Mouse (Mus musculus): ENCODE results near the gene Ets1.

The Ets1 gene

GRCm38 (mm10) chr9:32610631-32611030, 25.4 kb upstream of the Ets1 start:
- Histone ChIP-seq H3K36me3 (ENCODE audit: control insufficient read depth, insufficient read depth, low read length, poor library complexity, severe bottlenecking) (no peaks in the 10 kb centered on the region), H3K27me3 (ENCODE audit: control insufficient read depth, insufficient read depth, low read length, poor library complexity, severe bottlenecking) (no peaks in the 10 kb centered on the region)
- peak; percentile 69 for DNase-seq (ENCODE audit: low read depth, low spot score)

GRCm38 (mm10) chr9:32611340-32611739, 24.7 kb upstream of the Ets1 start:
- no peak for DNase-seq (ENCODE audit: low read depth, low spot score)
- H3K36me3 ChIP-seq (ENCODE audit: control insufficient read depth, insufficient read depth, low read length, poor library complexity, severe bottlenecking): no peaks in the 10 kb centered on the region
- H3K27me3 ChIP-seq (ENCODE audit: control insufficient read depth, insufficient read depth, low read length, poor library complexity, severe bottlenecking): no peaks in the 10 kb centered on the region

DNA sequence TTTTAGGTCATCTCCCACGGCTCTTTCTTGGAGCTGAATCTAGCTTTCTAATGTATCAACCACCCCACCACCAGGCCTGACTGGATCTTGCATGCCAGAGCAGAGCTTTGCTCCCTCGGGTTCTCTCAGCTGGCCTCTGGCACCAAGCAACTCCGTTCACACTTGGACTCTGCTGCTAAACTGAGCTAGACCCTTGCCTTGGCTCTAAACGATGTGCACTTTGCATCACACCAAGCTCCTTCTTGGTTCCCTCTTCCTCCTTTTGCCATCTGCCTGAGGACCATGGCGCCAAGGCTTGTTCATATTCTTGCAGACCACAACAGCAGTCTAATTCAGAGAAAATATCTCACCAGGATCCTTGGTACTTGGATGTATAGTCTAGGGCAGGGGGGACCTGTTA, 23.6 kb upstream of the Ets1 start:
- DNase-seq (ENCODE audit: low read depth, low spot score): peak; percentile 53
- Histone ChIP-seq H3K27me3 (ENCODE audit: control insufficient read depth, insufficient read depth, low read length, poor library complexity, severe bottlenecking) (no peaks in the 10 kb centered on the region), H3K36me3 (ENCODE audit: control insufficient read depth, insufficient read depth, low read length, poor library complexity, severe bottlenecking) (no peaks in the 10 kb centered on the region)

GRCm38 (mm10) chr9:32612861-32613421, 23.1 kb upstream of the Ets1 start:
- no peaks in the 10 kb centered on the region for H3K36me3 ChIP-seq (ENCODE audit: control insufficient read depth, insufficient read depth, low read length, poor library complexity, severe bottlenecking)
- no peaks in the 10 kb centered on the region for H3K27me3 ChIP-seq (ENCODE audit: control insufficient read depth, insufficient read depth, low read length, poor library complexity, severe bottlenecking)
- DNase-seq (ENCODE audit: low read depth, low spot score): peak; percentile 89

- no peaks in the 10 kb centered on the region for H3K36me3 ChIP-seq (ENCODE audit: control insufficient read depth, insufficient read depth, low read length, poor library complexity, severe bottlenecking)
- DNase-seq (ENCODE audit: low read depth, low spot score): no peak
Measured at GRCm38 (mm10) chr9:32614191-32614590, 21.8 kb upstream of the Ets1 start.

GRCm38 (mm10) chr9:32615461-32615860, 20.6 kb upstream of the Ets1 start:
- no peak for DNase-seq (ENCODE audit: low read depth, low spot score)
- H3K27me3 ChIP-seq (ENCODE audit: control insufficient read depth, insufficient read depth, low read length, poor library complexity, severe bottlenecking): no peaks in the 10 kb centered on the region
- no peaks in the 10 kb centered on the region for H3K36me3 ChIP-seq (ENCODE audit: control insufficient read depth, insufficient read depth, low read length, poor library complexity, severe bottlenecking)

More at GRCm38 (mm10) chr9:32614191-32614590, 21.8 kb upstream of the Ets1 start:
- H3K27me3 ChIP-seq (ENCODE audit: control insufficient read depth, insufficient read depth, low read length, poor library complexity, severe bottlenecking): no peaks in the 10 kb centered on the region

GRCm38 (mm10) chr9:32615986-32616385, 20.0 kb upstream of the Ets1 start:
- H3K27me3 ChIP-seq (ENCODE audit: control insufficient read depth, insufficient read depth, low read length, poor library complexity, severe bottlenecking): no peaks in the 10 kb centered on the region
- peak; percentile 95 for DNase-seq (ENCODE audit: low read depth, low spot score)
- H3K36me3 ChIP-seq (ENCODE audit: control insufficient read depth, insufficient read depth, low read length, poor library complexity, severe bottlenecking): no peaks in the 10 kb centered on the region

DNA sequence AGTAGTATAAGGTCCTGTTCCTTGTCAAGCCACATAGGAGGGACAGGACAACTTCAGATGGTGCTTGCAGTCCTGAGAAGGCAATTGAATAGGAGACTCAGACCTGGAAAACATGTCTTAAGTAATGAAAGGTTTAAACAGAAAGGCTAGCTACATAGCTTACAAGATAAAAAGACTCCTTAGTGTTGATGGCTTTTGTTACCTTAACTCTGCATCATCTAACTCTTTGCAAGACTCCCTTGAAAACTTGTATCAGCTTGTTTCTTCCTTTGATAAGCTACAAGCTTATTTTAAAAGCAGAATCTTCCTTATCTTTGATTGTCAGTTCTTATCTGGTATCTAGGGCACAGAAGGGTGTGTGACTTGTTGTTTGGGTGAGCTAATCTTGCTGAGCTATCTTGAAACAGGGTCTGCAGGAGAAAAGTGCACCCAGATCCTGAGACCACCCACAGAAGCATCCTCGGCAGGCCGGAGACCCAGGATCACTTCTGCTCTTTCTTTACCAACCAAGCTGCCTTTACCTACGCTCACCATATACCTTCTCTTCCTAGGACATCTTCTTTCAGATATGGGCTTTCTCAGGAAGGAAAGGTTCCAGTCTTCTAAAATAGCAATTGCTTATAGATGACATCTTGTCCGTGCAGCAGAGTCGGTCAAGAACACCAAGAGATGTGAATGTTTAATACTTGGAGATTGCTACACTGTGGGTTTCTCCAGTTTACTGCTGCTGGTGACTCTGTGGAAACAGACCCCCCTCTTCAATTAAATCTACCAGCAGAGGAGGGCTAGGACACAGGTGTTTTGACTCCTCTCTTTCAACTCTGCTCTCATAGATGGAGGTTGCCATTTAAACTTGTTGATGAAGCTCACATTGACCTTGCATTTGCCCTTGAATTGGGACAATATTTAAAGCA, 19.2 kb upstream of the Ets1 start:
- no peaks in the 10 kb centered on the region for H3K36me3 ChIP-seq (ENCODE audit: control insufficient read depth, insufficient read depth, low read length, poor library complexity, severe bottlenecking)
- DNase-seq (ENCODE audit: low read depth, low spot score): no peak
- no peaks in the 10 kb centered on the region for H3K27me3 ChIP-seq (ENCODE audit: control insufficient read depth, insufficient read depth, low read length, poor library complexity, severe bottlenecking)

- H3K36me3 ChIP-seq (ENCODE audit: control insufficient read depth, insufficient read depth, low read length, poor library complexity, severe bottlenecking): no peaks in the 10 kb centered on the region
- peak; percentile 97 for DNase-seq (ENCODE audit: low read depth, low spot score)
- H3K27me3 ChIP-seq (ENCODE audit: control insufficient read depth, insufficient read depth, low read length, poor library complexity, severe bottlenecking): no peaks in the 10 kb centered on the region
Measured at GRCm38 (mm10) chr9:32617430-32617768, 18.6 kb upstream of the Ets1 start.

GRCm38 (mm10) chr9:32618544-32619120, 17.4 kb upstream of the Ets1 start:
- Histone ChIP-seq H3K27me3 (ENCODE audit: control insufficient read depth, insufficient read depth, low read length, poor library complexity, severe bottlenecking) (no peaks in the 10 kb centered on the region), H3K36me3 (ENCODE audit: control insufficient read depth, insufficient read depth, low read length, poor library complexity, severe bottlenecking) (no peaks in the 10 kb centered on the region)
- DNase-seq (ENCODE audit: low read depth, low spot score): no peak

- H3K36me3 ChIP-seq (ENCODE audit: control insufficient read depth, insufficient read depth, low read length, poor library complexity, severe bottlenecking): no peaks in the 10 kb centered on the region
- DNase-seq (ENCODE audit: low read depth, low spot score): no peak
- no peaks in the 10 kb centered on the region for H3K27me3 ChIP-seq (ENCODE audit: control insufficient read depth, insufficient read depth, low read length, poor library complexity, severe bottlenecking)
Measured at GRCm38 (mm10) chr9:32619661-32620060, 16.4 kb upstream of the Ets1 start.

DNA sequence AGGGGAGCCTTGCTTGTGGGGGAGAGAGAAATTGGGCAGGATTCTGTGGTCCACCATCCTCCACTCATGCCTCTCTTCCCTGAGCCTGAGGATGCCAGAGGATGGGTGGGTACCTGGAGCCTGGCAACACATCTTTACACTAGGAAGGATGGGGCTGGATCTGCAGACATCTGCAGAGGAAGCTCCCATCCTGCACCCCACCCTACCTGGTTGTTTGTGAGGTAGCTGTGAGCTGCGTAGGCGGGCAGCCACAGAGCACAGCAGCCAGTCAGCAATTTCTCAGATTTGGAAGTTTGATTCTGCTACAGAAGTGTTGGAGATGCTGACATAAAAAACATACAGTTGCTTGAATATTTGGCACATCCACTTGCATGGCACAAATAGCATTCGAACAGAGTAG, 15.6 kb upstream of the Ets1 start:
- no peaks in the 10 kb centered on the region for H3K36me3 ChIP-seq (ENCODE audit: control insufficient read depth, insufficient read depth, low read length, poor library complexity, severe bottlenecking)
- DNase-seq (ENCODE audit: low read depth, low spot score): no peak
- H3K27me3 ChIP-seq (ENCODE audit: control insufficient read depth, insufficient read depth, low read length, poor library complexity, severe bottlenecking): no peaks in the 10 kb centered on the region

- H3K36me3 ChIP-seq (ENCODE audit: control insufficient read depth, insufficient read depth, low read length, poor library complexity, severe bottlenecking): no peaks in the 10 kb centered on the region
- H3K27me3 ChIP-seq (ENCODE audit: control insufficient read depth, insufficient read depth, low read length, poor library complexity, severe bottlenecking): no peaks in the 10 kb centered on the region
- DNase-seq (ENCODE audit: low read depth, low spot score): no peak
Measured at GRCm38 (mm10) chr9:32629385-32629981, 6.5 kb upstream of the Ets1 start.

DNA sequence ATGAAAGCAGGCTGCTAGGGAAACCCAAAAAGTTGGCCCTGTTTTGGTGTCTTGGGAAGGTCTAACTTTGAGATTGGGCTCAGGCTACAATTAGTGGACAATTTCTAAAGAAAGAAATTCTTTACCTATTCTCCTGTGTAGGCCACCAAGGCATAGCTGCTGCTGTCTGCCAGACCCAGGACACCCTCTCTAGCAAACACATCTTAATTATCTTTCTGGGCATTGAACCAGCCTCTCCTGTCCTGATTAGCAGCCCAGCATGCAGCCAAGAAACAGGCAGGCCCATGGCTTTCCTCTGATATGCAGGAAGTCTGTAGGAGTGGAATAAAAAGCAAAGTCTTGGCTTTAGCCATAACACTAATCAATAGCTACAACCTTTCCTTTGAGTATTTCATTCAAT, 4.7 kb upstream of the Ets1 start:
- no peak for DNase-seq (ENCODE audit: low read depth, low spot score)
- Histone ChIP-seq H3K27me3 (ENCODE audit: control insufficient read depth, insufficient read depth, low read length, poor library complexity, severe bottlenecking) (no peaks in the 10 kb centered on the region), H3K36me3 (ENCODE audit: control insufficient read depth, insufficient read depth, low read length, poor library complexity, severe bottlenecking) (no peaks in the 10 kb centered on the region)

GRCm38 (mm10) chr9:32632237-32632636, 3.8 kb upstream of the Ets1 start:
- Histone ChIP-seq H3K36me3 (ENCODE audit: control insufficient read depth, insufficient read depth, low read length, poor library complexity, severe bottlenecking) (no peaks in the 10 kb centered on the region), H3K27me3 (ENCODE audit: control insufficient read depth, insufficient read depth, low read length, poor library complexity, severe bottlenecking) (no peaks in the 10 kb centered on the region)
- DNase-seq (ENCODE audit: low read depth, low spot score): no peak

Data from splenic B cell, adult 2 months (primary cell).